Mouse (Mus musculus): ENCODE measurements around the gene Hba-a1. TPM values are rescaled to one million over a fixed set of nuclear protein-coding genes. Genes with fewer than 3 reads are reported as not detected.

The Hba-a1 gene
- polyA plus RNA-seq, 1 experiment from 2014 or later: 2,947 TPM

GRCm38 (mm10) chr11:32331861-32332260 lies 48.5 kb downstream of the Hba-a1 start:
- Histone ChIP-seq H3K4me3 (ENCODE audit: low read depth, low read length) (no peak overlapping the region), H3K9ac (ENCODE audit: low read length) (no peak overlapping the region), H3K4me2 (ENCODE audit: low read length) (no peak overlapping the region), H3K27me3 (replicated peaks; ENCODE audit: control insufficient read depth, insufficient read depth, low read length) (no peaks in the 10 kb centered on the region), H3K4me1 (replicated peaks; ENCODE audit: control insufficient read depth, insufficient read depth, low read length) (peaks cover 5% of the 10 kb centered on the region; the same call in 1 of the 2 replicates), H3K9me3 (ENCODE audit: control insufficient read depth, low read length) (0 out of 2 replicates have a peak, but pooled peaks cover 2% of the 10 kb centered on the region), H3K27ac (ENCODE audit: low read depth) (no peak overlapping the region), H3K36me3 (ENCODE audit: control insufficient read depth, insufficient read depth, low read length) (no peaks in the 10 kb centered on the region)
- WGBS: 60% methylated on average over 5 of the region's 5 CpGs
- ATAC-seq (replicated peaks; ENCODE audit: low FRiP score, low TSS enrichment, low read depth) (0 out of 2 replicates have a peak, but pooled peaks have one; percentile 22), DNase-seq (ENCODE audit: low spot score) (no peak)

GRCm38 (mm10) chr11:32333235-32333634 lies 49.9 kb downstream of the Hba-a1 start:
- 0 out of 2 replicates have a peak, but pooled peaks cover 3% of the 10 kb centered on the region for H3K9me3 ChIP-seq (ENCODE audit: control insufficient read depth, low read length)
- ATAC-seq (replicated peaks; ENCODE audit: low FRiP score, low TSS enrichment, low read depth): no peak
- 61% methylated on average over 2 of the region's 2 CpGs for WGBS
- H3K9ac ChIP-seq (ENCODE audit: low read length): no peak overlapping the region
- no peaks in the 10 kb centered on the region for H3K27me3 ChIP-seq (replicated peaks; ENCODE audit: control insufficient read depth, insufficient read depth, low read length)
- peaks cover 5% of the 10 kb centered on the region; the same call in 1 of the 2 replicates for H3K4me1 ChIP-seq (replicated peaks; ENCODE audit: control insufficient read depth, insufficient read depth, low read length)
- no peak overlapping the region for H3K4me3 ChIP-seq (ENCODE audit: low read depth, low read length)
- H3K27ac ChIP-seq (ENCODE audit: low read depth): no peak overlapping the region
- no peak for DNase-seq (ENCODE audit: low spot score)
- H3K4me2 ChIP-seq (ENCODE audit: low read length): no peak overlapping the region
- no peaks in the 10 kb centered on the region for H3K36me3 ChIP-seq (ENCODE audit: control insufficient read depth, insufficient read depth, low read length)

Other genes with a start within 250 kb of the Hba-a1 start
- gene Il9r, start 83.2 kb upstream of the Hba-a1 start, polyA plus RNA-seq (2014; fragmentation: Nextera tagmentation; extraction: Ambion mirVana): not detected in 2 replicates
- gene Snrnp25, start 78.1 kb upstream of the Hba-a1 start, polyA plus RNA-seq (2014; fragmentation: Nextera tagmentation; extraction: Ambion mirVana): 58.0 and 60.7 TPM in 2 replicates
- 45.6 and 57.9 TPM in 2 replicates for gene Rhbdf1, start 61.2 kb upstream of the Hba-a1 start, polyA plus RNA-seq (2014; fragmentation: Nextera tagmentation; extraction: Ambion mirVana)
- gene Mpg, start 57.0 kb upstream of the Hba-a1 start, polyA plus RNA-seq (2014; fragmentation: Nextera tagmentation; extraction: Ambion mirVana): 36.2 and 39.3 TPM in 2 replicates
- 28.0 and 29.5 TPM in 2 replicates for gene Nprl3, start 15.8 kb upstream of the Hba-a1 start, polyA plus RNA-seq (2014; fragmentation: Nextera tagmentation; extraction: Ambion mirVana)
- gene Hba-x, start 7.1 kb upstream of the Hba-a1 start, polyA plus RNA-seq (2014; fragmentation: Nextera tagmentation; extraction: Ambion mirVana): 104 and 121 TPM in 2 replicates
- 0.45 and 0.58 TPM in 2 replicates for gene Hbq1b, start 3.5 kb downstream of the Hba-a1 start, polyA plus RNA-seq (2014; fragmentation: Nextera tagmentation; extraction: Ambion mirVana)
- gene Hba-a2, start 13.0 kb downstream of the Hba-a1 start, polyA plus RNA-seq (2014; fragmentation: Nextera tagmentation; extraction: Ambion mirVana): 5,179 and 7,428 TPM in 2 replicates
- not detected in 2 replicates for gene Hbq1a, start 16.6 kb downstream of the Hba-a1 start, polyA plus RNA-seq (2014; fragmentation: Nextera tagmentation; extraction: Ambion mirVana)
- gene Sh3pxd2b, start 64.3 kb downstream of the Hba-a1 start, polyA plus RNA-seq (2014; fragmentation: Nextera tagmentation; extraction: Ambion mirVana): 20.0 and 23.1 TPM in 2 replicates
- 48.6 and 57.6 TPM in 2 replicates for gene Ubtd2, start 171.9 kb downstream of the Hba-a1 start, polyA plus RNA-seq (2014; fragmentation: Nextera tagmentation; extraction: Ambion mirVana)
- gene Efcab9, start 248.6 kb downstream of the Hba-a1 start, polyA plus RNA-seq (2014; fragmentation: Nextera tagmentation; extraction: Ambion mirVana): 0.30 and 0.58 TPM in 2 replicates
- gene Stk10, start 249.8 kb downstream of the Hba-a1 start, polyA plus RNA-seq (2014; fragmentation: Nextera tagmentation; extraction: Ambion mirVana): 3.0 and 3.3 TPM in 2 replicates

All from intestine, embryonic 14.5 days (tissue).